Mouse (Mus musculus) liver, embryonic 11.5 days (tissue): ENCODE results near the gene Cep72. TPM values are rescaled to one million over a fixed set of nuclear protein-coding genes. Genes with fewer than 3 reads are reported as not detected.
"Not testable (repeated sequence)": the region's sequence is repeated elsewhere in the genome, so short reads cannot be mapped to it uniquely, and the experiment has no call there.

ENCODE experiments used
- ATAC-seq: fragments of 200-750 bp; cut with Nextera tagmentation; replicated peaks from 2 replicates; pipeline ENCODE4 v1.8.0; 2017; ENCODE audit warnings: moderate number of reproducible peaks, mild to moderate bottlenecking, moderate TSS enrichment, moderate library complexity; ENCODE audit not compliant: low FRiP score
- DNase-seq: peaks from one replicate; pipeline ENCODE4 v3.0.0-alpha.2; 2017; ENCODE audit warnings: low spot score
- H3K27ac ChIP-seq: fragments of 300-500 bp; sonication (generic); 2 replicates; pipeline ENCODE4 v1.5.1; 2014; ENCODE audit warnings: mild to moderate bottlenecking, low read depth, low read length, control low read depth
- H3K27me3 ChIP-seq: fragments of 300-500 bp; sonication (generic); replicated peaks from 2 replicates; pipeline ENCODE4 v1.6.1; 2014; ENCODE audit warnings: low read length, mixed read lengths; ENCODE audit not compliant: control insufficient read depth, insufficient read depth
- H3K36me3 ChIP-seq: fragments of 300-500 bp; sonication (generic); 2 replicates; pipeline ENCODE4 v1.6.1; 2014; ENCODE audit warnings: mild to moderate bottlenecking, low read length, moderate library complexity, mixed read lengths; ENCODE audit not compliant: control insufficient read depth, insufficient read depth
- H3K4me1 ChIP-seq: fragments of 300-500 bp; sonication (generic); replicated peaks from 2 replicates; pipeline ENCODE4 v1.6.1; 2014; ENCODE audit warnings: low read length, mixed read lengths; ENCODE audit not compliant: control insufficient read depth, insufficient read depth
- H3K4me2 ChIP-seq: fragments of 300-500 bp; sonication (generic); 2 replicates; pipeline ENCODE4 v1.6.1; 2014; ENCODE audit warnings: mild to moderate bottlenecking, control low read depth, moderate library complexity
- H3K4me3 ChIP-seq: fragments of 300-500 bp; sonication (generic); 2 replicates; pipeline ENCODE4 v1.5.1; 2014; ENCODE audit warnings: low read depth, low read length, control low read depth
- H3K9ac ChIP-seq: fragments of 300-500 bp; sonication (generic); 2 replicates; pipeline ENCODE4 v1.6.1; 2014; ENCODE audit warnings: low read depth, low read length, control low read depth
- H3K9me3 ChIP-seq: fragments of 300-500 bp; sonication (generic); 2 replicates; pipeline ENCODE4 v1.6.1; 2016; ENCODE audit warnings: low read length, inconsistent platforms, mixed read lengths; ENCODE audit not compliant: control insufficient read depth
- WGBS: fragments of 180-500 bp; shearing (Covaris S2); extraction: QIAGEN DNeasy Blood & Tissue Kit; methylation state at CpG from one replicate; pipeline ENCODE4 v1.1.7; 2014; 5-methylcytosine and 5-hydroxymethylcytosine counted together
- polyA plus RNA-seq: library from polyadenylated mRNA; unstranded; fragments of >200 nt; fragmentation: Nextera tagmentation; extraction: Ambion mirVana; gene quantifications from 2 replicates; pipeline ENCODE4 v1.2.1, GENCODE M21; 2014

Cep72 gene
- polyA plus RNA-seq, 1 experiment from 2014 or later: 17.6 TPM

DNA sequence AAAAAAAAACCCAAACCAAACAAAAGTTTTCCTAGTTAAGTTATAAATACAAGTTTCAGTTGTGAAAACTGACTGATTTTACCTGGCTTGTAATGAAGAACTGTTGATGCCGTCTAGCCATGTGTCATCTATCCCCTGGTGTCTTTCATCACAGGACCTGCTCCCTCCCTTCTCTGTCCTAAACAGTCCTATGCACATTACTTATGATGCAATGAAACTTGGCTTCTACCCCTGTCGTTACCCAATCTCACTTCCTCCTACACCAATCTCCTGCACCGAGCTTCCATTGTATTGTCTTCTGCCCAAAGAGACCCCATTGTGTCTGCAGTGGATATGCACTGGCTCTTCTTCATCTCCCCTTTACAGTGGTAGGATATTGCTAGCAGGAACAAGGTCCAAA lies 28.2 kb upstream of the Cep72 start:
- Histone ChIP-seq H3K27ac (no peak overlapping the region), H3K9ac (no peak overlapping the region), H3K4me3 (no peak overlapping the region), H3K27me3 (no peaks in the 10 kb centered on the region), H3K36me3 (no peaks in the 10 kb centered on the region), H3K4me1 (no peaks in the 10 kb centered on the region), H3K9me3 (no peaks in the 10 kb centered on the region), H3K4me2 (no peak overlapping the region)
- 53% methylated on average over 3 of the region's 3 CpGs for WGBS
- ATAC-seq: no peak
- DNase-seq: no peak

DNA sequence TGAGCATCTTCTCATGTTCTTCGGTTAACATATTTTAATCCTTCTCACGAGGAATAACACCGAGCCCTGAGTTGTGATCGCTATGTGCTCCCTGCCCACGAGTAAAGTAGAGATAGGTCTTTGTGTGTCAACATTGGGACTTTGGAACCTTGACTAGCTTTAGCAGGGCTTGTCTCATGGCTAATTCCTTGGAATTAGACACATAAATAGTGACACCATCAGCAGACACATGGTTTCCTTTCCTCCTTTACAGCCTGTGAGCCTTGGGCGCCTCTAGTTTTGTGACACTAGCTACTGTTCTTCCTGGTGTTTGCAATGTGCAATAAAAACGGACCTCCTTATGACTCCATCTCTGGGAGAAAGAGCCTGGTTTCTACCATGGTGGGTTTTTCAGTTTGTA lies 11.3 kb upstream of the Cep72 start:
- ATAC-seq (no peak), DNase-seq (no peak)
- Histone ChIP-seq H3K4me3 (no peak overlapping the region), H3K4me2 (no peak overlapping the region), H3K36me3 (no peaks in the 10 kb centered on the region), H3K9ac (no peak overlapping the region), H3K27ac (no peak overlapping the region), H3K9me3 (no peaks in the 10 kb centered on the region), H3K27me3 (no peaks in the 10 kb centered on the region), H3K4me1 (peaks cover 11% of the 10 kb centered on the region)
- 83% methylated on average over 7 of the region's 7 CpGs for WGBS

GRCm38 (mm10) chr13:74071714-74072113 lies 9.6 kb upstream of the Cep72 start:
- no peak for ATAC-seq
- no peak overlapping the region for H3K4me2 ChIP-seq
- no peak for DNase-seq
- no peaks in the 10 kb centered on the region for H3K36me3 ChIP-seq
- no peak overlapping the region for H3K9ac ChIP-seq
- no peaks in the 10 kb centered on the region for H3K9me3 ChIP-seq
- no peak overlapping the region for H3K4me3 ChIP-seq
- peaks cover 11% of the 10 kb centered on the region for H3K4me1 ChIP-seq
- no peaks in the 10 kb centered on the region for H3K27me3 ChIP-seq
- 0 out of 2 replicates have a peak overlapping the region, but pooled peaks have one; percentile 13 for H3K27ac ChIP-seq
- WGBS: 66% methylated on average over 3 of the region's 3 CpGs

DNA sequence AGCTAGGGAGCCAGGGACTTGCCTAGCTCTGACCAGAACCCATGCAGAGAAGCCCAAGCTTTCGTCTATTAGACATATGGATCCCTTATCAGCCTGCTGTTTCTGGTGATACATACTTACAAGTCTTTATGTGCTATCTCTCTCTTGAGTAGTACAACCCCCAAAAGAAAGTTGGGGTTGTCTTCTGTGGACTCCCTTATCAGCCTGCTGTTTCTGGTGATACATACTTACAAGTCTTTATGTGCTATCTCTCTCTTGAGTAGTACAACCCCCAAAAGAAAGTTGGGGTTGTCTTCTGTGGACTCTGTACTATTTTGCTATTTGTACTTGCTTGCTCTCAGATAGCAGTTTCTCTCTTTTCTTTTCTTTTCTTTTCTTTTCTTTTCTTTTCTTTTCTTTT lies 9.1 kb upstream of the Cep72 start:
- not testable (repeated sequence) for H3K27ac ChIP-seq, H3K36me3 ChIP-seq, H3K27me3 ChIP-seq, H3K9me3 ChIP-seq, DNase-seq, H3K9ac ChIP-seq, H3K4me3 ChIP-seq
- Histone ChIP-seq H3K4me2 (0 out of 2 replicates have a peak overlapping the region, but pooled peaks have one; percentile 29), H3K4me1 (peaks cover 11% of the 10 kb centered on the region)
- WGBS: 29% methylated on average over 1 of the region's 1 CpGs
- peak; percentile 88 for ATAC-seq

DNA sequence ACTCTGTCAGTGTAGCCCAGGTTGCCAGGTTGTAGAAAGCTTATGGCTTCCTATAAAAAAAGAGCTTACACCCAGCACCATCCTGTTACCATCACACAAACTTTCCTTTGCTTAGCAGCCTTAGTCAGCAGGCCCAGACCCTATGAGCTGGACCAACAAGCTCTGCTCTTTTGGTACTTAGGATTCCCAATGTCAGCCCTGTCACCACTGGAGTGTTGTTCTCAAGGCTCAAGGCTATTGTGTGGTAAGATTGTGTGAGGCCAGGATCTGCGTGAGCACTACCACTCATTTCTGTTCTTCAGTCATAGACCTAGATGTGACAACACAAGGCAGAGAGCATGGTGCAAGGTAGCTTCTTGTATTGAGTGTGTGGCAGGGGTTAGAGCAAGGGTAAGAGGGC lies 4.5 kb upstream of the Cep72 start:
- 75% methylated on average over 1 of the region's 1 CpGs for WGBS
- Histone ChIP-seq H3K9me3 (no peaks in the 10 kb centered on the region), H3K4me2 (no peak overlapping the region), H3K4me1 (peaks cover 8% of the 10 kb centered on the region), H3K27ac (no peak overlapping the region), H3K36me3 (no peaks in the 10 kb centered on the region), H3K4me3 (no peak overlapping the region), H3K27me3 (no peaks in the 10 kb centered on the region), H3K9ac (no peak overlapping the region)
- no peak for ATAC-seq
- DNase-seq: no peak

- Histone ChIP-seq H3K27ac (no peak overlapping the region), H3K4me3 (no peak overlapping the region), H3K9ac (no peak overlapping the region), H3K36me3 (no peaks in the 10 kb centered on the region), H3K9me3 (no peaks in the 10 kb centered on the region), H3K4me1 (peaks cover 4% of the 10 kb centered on the region; the same call in 1 of the 2 replicates), H3K4me2 (no peak overlapping the region), H3K27me3 (no peaks in the 10 kb centered on the region)
- DNase-seq (no peak), ATAC-seq (no peak)
- WGBS: 83% methylated on average over 1 of the region's 1 CpGs
Measured at GRCm38 (mm10) chr13:74063340-74064050, 1.4 kb upstream of the Cep72 start.

GRCm38 (mm10) chr13:74062378-74063128 lies 454 bp upstream of the Cep72 start:
- DNase-seq (peak; percentile 93), ATAC-seq (no peak; the same call in 1 of the 2 replicates)
- peak overlapping the region; percentile 86 for H3K4me3 ChIP-seq
- H3K4me2 ChIP-seq: peak overlapping the region; percentile 56
- H3K27ac ChIP-seq: peak overlapping the region; percentile 85
- H3K4me1 ChIP-seq: peaks cover 4% of the 10 kb centered on the region; the same call in 1 of the 2 replicates
- no peaks in the 10 kb centered on the region for H3K27me3 ChIP-seq
- no peaks in the 10 kb centered on the region for H3K9me3 ChIP-seq
- peak overlapping the region; percentile 88; the same call in 1 of the 2 replicates for H3K9ac ChIP-seq
- whole genome bisulfite sequencing: 33% methylated on average over 10 of the region's 11 CpGs
- peaks cover 3% of the 10 kb centered on the region; the same call in 1 of the 2 replicates for H3K36me3 ChIP-seq

DNA sequence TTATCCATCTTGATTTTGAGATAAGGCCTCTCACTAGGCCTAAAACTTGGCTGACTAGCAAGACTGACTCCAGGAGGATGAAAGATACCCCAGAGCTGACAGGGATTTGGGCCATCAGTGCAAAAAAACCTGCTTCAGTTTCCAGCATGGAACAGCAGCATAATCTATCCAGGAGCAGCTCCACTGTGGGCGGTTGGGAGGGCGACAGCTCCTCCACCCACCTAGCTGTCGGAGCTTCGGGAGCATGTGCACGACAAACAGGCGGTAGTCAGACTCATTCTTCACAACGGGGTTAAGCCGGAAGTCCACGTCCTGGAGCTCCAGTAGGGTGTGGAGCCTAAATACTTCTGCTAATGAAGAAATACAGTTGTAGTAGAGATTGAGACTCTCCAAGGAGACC lies 4.0 kb downstream of the Cep72 start:
- Histone ChIP-seq H3K4me3 (no peak overlapping the region), H3K36me3 (peaks cover 5% of the 10 kb centered on the region; the same call in 1 of the 2 replicates), H3K4me1 (peaks cover 4% of the 10 kb centered on the region; the same call in 1 of the 2 replicates), H3K9ac (no peak overlapping the region), H3K27ac (no peak overlapping the region), H3K9me3 (no peaks in the 10 kb centered on the region), H3K4me2 (no peak overlapping the region), H3K27me3 (no peaks in the 10 kb centered on the region)
- ATAC-seq (no peak), DNase-seq (no peak)
- WGBS: 94% methylated on average over 9 of the region's 9 CpGs
